Mouse (Mus musculus): Measurements from ENCODE around the gene Snai1.

Snai1 gene

DNA sequence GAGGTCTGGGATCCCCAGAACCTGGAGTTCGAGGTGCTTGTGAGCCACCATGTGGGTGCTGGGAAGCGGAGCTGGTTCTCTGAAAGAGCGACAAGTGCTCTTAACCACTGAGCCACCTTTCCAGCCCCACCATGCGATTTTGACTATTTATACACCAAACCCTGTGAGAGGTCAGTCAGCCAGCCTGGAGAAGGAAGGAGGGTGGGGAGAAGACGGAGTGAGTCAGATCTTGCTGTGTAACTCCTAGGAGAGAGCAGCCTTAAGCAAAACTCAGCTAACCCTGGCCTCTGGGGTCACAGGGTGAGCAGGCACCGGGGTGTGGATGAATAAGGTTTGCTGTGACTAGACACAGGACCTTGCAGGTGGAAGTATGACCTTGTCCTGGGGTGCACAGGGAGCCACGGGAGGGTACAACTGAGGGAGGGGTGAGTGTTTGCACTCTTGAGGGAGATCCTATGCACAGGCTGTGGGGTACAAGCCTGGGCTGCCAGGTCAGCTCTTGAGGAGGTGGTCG lies 12.4 kb downstream of the Snai1 start:
- DNase-seq (ENCODE audit: low spot score) = no peak

DNA sequence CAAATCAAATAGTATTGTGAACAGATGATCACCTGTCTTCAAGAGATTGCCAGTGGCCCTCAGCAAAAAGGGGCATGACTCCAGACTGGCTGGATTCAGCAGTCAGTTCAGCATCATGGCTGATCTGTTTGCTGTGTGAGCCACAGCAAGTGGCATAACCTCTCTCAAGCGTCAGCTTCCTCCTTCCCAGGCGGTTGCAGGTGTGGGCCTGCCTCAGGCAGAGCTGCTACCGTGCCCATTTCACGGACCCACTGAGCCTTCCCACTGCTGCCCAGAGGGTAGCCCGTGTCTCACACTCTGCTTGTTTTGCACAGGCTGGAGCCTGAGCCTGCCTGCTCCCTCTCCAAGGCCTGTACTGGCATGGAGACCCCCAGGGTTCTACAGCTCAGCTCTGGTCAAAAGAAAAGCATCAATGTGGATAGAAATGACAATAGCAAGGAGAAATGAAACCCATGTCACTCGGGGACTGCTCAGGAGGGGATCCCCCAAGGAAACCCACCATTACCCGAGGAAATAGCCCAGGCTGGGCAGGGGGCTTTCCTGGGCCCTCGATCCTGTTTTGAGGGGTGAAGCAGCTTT lies 13.4 kb downstream of the Snai1 start:
- DNase-seq (ENCODE audit: low spot score) = no peak

DNA sequence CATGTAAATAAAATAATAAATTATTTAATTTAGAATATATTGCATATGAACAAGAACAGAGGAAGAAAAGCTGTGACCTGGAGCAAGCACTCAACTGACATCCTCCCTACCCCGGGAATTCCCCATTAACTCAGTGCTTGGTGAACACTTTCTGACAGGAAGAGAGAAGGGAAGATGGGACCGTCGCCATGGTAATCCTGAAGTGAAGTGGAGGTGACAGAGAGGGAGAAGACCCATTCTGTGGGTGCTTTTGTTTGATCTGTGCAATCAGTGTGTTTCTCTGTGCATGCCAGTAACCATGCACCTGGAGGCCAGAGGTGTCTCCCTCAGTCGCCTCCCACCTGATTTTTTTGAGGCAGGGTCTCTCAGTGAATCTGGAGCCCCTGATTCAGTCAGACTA lies 14.3 kb downstream of the Snai1 start:
- no peak for DNase-seq (ENCODE audit: low spot score)

DNA sequence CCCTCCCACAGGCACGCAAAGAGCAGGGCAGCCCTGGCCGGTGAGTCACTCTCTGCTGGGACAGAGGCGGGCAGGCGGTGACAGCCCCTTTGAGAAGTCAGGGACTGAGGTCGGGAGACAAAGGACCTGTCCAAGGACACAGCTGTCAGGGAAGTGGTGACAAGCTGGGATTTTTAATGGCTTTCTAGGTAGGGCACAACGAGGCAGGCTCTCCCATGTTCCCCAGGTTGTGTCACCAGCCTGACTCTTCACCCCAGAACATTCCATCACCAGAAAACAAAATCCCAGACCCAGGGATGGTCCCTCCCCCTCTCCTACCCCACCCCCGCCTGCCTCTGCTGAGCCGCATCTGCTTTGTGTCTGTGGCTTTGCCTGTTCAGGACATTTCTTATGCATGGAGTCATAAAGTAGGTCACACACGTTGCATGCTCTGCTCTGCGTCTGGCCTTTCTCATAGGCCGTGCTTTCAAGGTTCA lies 15.0 kb downstream of the Snai1 start:
- no peak for DNase-seq (ENCODE audit: low spot score)

DNA sequence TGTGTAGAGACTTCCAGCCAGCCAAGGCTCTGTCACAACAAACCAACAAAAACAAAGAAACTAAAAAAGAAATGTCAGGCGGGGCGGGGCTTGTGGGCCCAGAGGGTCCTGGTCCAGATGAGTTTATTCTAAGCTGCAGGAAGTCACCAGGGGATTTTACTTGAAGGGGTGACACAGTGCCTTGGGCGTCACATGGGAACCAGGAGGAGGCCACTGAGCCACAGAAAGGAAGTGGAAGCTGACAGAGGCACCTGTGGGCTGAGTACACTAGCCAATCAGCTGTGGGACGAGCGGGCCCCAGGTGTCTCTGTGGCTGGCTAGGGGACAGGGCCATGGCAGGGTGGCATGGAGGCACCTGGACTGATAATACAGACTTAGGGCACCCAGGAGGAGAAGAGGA lies 17.8 kb downstream of the Snai1 start:
- DNase-seq (ENCODE audit: low spot score) = no peak

DNA sequence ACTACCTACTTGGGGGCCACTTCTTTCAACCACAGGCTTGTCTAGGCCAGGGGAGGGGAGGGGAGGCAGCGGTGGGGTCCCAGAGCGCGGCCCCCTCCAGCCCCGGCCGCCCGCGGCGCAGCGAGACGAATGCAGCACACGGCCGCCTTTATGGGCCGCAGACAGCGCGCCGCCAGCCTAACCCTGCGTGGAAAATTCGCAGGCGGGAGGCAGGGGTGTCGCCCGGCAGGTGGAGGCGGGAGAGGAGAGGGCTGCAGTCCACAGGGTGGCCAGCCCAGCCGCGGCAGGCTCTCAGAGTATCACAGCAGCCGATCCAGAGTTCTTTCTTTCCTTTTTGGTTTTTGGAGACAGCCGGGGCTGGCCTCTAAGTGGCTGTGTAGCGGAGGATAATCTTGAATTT lies 21.4 kb downstream of the Snai1 start:
- no peak for DNase-seq (ENCODE audit: low spot score)

DNA sequence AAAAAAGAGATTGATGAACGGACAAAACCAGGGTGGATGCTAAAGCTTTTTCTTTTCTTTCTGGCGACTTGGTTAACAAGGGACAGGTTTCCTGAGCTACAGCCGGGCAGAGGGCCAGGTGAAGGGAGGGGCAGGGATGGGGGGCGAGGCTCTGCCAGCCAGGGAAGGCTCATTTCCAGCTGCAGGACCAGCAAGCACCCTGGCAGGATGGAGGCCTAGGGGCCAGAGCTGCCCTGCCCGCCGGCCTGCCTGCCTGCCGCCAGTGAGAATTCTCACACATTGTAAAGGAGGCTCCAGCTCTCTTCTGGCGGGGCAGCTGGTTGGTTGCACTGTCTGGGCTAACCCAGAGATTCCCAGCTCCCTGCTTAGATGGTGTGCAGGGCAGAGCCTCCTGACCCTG lies 24.1 kb downstream of the Snai1 start:
- DNase-seq (ENCODE audit: low spot score) = no peak

DNA sequence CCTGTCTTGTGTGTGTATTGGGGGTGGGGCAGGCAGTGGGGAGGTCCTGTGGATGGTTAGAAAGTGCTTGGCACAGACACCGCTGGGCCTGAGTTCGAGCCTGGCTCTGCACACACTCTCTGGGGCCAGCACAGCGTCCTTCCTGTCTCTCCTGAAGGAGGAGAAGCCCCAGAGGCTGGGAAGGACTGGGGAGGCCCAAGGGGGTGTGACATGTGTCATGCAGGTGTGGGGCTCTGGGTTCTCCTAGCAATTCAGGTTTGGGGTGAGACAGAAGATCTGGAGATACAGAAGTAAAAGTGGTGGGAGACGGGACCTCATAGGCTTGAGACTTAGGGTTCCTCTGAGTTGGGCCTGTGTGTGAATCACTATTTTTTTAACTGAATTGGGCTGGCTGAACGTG lies 25.0 kb downstream of the Snai1 start:
- no peak for DNase-seq (ENCODE audit: low spot score)

DNA sequence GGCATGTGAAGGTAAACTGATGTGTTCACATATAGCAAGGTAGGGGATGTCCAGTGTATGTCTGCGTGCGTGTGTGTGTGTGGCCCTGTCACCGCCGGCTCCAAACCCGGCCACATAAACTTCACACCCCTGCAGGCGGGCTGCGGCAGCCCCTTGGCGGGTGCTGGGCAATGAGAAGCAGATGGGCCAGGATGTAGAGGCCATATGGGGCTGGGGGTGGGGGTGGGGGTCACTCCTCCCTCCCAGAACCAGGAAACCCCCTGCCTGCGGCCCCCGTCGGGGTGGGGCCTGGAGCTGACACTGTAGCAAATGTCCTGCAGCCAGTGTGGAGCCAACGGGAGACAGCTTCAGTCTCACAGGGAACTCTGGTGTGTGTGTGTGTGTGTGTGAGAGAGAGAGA lies 25.7 kb downstream of the Snai1 start:
- no peak for DNase-seq (ENCODE audit: low spot score)

DNA sequence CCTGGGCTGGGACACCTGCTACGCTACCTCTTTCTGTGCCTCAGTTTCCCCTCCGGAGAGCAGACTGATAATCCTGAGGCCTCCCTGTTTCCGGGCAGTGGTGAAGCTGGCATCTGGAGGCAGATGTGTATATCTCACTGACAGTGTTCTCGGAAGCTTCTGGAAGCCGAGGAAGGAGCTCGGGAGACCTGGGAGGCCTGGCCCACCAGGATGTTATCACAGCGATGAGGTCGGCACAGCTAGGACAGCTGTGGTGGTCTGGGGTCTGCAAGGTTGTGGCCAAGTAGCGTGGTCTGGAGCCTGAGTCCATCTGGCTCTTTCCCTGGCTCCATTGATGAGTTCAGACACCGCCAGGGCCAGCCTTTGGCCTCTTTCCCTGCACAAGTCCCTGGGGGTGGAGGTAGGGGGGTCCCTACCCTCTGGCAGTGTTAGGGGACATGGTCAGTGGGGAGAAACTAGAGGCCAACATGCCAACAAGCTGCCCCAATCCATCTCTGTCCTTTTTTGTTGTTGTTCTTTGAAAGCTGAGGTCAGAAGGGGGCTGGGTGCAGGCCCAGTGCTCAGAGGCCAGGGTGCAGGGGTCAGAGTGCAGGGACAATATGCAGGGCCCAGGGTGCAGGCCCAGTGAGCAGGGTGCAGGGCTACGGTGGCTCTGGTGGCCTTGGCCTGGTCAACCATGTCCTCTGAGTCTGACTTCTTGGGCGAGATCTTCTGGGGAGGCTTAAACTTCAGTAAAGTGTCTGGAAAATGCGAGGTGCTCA lies 26.7 kb downstream of the Snai1 start:
- DNase-seq (ENCODE audit: low spot score) = no peak

DNA sequence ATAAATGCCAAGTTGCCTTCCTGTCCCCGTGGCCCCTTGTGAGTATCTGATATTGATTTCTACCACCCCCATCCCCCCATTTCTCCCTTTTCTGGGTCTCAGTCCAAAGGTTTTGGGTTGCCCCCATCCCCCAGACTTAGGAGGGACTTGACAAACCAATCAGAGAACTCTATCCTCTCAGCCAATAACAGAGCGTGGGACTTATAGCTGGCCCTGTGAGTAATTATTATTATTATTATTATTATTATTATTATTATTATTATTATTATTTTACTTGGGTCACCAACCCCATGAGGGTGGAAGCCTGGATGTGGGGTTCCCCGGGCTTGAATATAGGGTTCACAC lies 27.3 kb downstream of the Snai1 start:
- DNase-seq (ENCODE audit: low spot score) = no peak

DNA sequence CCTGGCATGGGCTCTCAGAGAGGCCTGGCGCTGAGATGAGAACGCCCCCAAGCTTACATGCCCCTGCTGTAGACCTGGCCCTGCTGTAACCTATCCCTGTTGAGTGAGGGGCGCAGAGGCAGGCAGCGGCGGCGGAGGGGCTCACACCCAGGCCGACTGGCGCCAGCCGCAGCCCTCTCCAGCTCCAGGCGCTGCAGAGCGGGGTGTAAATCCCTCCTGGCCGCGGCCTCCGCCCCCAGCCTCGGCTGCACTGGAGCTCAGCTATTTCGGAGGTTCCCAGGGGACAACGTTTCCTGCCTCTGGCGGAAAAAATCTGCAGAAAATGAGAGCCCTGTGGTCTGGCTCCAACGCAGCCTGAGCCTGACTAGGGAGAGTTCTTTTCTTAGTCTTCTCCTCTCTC lies 27.7 kb downstream of the Snai1 start:
- no peak for DNase-seq (ENCODE audit: low spot score)

DNA sequence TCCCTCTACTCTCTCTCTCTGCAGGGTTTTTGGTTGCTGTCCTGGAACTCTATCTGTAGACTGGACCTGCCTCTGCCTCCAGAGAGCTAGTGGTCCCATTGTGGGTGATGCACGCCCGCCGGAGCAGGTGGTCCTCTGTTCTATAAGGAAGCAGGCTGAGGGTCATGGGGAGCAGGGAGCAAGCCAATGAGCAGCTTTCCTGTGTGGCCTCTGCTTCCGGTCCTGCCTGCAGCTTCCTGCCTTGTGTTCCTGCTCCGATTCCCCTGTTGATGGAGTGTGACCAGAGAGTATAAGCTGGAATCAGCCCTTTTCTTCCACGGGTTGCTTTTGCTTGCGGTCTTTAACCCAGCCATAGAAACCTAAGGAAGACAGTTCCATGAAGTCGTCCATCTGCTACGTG lies 30.1 kb downstream of the Snai1 start:
- no peak for DNase-seq (ENCODE audit: low spot score)

DNA sequence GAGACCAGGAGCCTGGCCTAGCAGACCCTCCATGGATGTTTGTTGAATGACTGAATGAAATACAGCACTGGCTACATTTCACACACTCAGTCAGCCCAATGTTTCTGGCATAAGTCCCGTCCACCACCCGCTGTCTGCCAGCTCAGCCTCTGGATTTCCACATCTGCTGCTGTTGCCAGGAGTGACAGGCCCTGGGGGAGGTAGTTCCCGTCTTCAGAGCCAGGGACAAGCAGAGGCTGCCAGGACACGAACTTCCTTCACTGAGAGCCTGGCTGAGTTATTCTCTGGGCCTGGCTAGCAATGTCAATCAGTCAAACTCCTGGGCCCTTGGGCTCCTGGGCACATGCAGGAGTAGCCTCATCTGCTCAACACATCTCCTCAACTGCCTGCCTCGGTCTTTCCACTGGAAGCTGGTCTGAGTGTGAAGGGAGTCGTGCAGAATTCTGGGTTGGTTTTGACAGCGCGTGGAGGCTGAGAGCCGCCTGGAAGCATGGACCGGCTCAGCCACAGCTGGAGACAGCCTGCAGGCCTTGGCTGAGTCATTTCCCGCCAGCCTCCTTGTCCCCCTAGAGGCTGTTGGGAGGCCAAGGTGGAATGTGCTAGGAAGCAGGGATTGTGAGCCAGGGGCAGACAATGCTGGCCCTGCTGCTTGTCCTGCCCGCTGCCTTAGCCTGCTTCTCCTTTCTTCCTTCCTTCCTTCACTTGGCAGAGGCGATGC lies 32.1 kb downstream of the Snai1 start:
- DNase-seq (ENCODE audit: low spot score) = no peak

DNA sequence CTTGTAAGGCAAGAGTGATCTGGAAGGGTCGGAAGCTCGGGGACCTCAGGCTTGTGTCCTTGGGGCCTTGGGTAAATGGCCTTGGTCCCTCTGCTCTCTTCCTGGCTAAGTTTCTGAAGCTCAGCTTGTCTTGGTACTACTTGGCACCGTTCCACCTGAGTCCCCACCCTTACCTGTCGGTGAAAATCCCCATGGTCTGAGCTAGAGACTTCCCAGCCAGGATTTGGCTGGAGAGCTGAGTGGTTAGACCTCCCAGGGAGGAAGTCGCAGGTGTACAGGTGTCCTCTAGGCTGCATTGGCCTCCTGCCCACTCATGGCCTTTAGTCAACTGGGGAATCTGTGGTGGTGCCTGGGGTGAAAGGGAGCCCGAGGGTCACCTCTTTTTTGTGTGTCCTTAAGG lies 32.8 kb downstream of the Snai1 start:
- no peak for DNase-seq (ENCODE audit: low spot score)

DNA sequence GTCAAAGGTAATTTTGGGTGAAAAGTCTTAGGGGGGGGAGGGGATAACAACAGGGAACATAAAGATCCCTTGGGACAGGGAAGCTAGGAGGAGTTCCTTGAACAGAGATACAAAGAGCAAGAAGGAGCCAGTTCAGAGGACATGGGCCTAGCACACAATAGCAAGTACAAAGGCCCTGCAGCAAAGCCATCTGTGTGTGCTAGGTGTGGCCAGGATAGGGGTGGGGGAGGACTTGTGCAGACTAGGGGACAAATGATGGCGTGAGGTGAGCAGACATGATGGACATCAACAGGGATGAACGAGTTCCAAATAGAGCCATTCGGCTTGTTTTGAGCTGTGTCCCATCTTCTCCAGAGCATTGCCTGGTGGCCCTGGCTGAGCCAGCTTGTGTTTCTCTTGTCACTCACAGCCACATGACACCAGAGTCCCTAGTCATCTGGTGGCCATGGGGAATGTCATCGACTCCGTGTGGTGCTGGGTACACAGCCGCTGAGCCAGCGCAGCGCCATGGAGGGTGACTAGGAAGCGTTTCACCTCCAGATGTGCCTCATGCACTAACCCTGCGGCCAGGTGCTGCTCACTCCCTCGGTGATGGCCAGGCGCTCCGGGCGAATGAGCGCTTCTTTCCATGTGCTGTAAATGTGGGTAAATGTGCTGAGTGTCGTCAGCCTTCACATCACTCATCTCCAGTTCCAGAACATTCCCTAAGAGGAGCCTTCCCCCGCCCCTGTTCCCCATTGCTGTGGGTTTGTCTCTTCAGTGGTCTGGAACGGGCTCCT lies 33.6 kb downstream of the Snai1 start:
- no peak for DNase-seq (ENCODE audit: low spot score)

DNA sequence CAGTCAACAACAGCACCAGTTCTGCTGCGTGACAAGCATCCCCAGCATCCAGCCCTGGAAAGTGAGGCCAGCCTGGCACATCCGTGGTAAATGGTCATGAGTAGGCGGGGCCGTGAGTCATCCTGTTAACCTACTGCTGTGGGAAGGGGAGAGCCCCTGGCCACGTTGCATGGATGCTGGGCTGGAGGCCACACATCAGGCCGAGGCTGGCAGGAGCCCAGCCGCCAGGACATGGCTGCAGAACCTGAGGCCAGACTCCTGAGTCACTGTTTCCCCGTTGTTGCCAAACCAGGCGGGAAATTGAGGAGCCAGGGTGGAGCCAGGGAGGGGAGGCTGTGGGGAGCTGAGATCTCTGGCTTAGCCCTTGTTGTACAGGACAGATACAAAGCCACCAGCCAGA lies 36.8 kb downstream of the Snai1 start:
- DNase-seq (ENCODE audit: low spot score) = no peak

DNA sequence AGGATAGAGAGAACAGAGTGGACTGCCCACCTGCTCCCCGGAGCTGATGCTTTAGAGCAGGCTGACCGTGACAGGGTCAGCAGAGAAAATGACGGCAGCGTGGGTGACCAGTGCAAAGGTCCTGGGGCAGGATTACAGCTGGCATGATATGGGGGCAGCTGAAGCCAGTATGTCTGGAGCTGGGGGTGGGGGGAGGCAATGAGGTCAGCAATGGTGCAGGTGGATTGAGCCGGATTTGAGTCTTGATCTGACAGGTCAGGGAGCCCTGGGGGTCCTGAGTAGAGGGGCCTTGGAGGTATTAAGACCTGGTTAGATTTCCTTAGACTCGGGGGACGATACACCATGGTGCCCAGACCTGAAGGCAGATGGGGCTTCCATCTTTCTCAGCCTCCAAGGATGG lies 37.6 kb downstream of the Snai1 start:
- DNase-seq (ENCODE audit: low spot score) = no peak

DNA sequence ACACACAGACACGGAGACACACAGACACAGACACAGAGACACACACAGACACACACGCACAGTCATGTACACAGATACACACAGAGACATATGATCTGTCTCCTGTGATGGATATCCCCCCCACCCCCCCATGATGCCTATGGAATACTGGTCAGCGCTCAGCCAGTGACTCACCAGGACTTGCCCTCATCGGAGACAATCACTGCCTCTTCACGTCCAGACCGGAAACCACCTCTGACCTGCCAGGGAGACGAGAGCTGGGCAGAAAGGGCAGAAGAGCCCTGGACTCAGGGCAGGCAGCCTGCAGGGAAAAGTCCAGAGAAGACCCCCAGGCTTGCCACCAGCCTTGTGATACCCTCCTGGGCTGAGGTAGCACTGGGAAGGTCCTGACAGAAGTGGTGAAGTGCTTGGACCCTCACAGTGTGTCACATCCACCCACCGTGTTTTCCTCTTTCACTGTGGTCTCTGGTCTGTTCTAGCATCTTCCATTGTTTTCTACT lies 38.2 kb downstream of the Snai1 start:
- DNase-seq (ENCODE audit: low spot score) = no peak

DNA sequence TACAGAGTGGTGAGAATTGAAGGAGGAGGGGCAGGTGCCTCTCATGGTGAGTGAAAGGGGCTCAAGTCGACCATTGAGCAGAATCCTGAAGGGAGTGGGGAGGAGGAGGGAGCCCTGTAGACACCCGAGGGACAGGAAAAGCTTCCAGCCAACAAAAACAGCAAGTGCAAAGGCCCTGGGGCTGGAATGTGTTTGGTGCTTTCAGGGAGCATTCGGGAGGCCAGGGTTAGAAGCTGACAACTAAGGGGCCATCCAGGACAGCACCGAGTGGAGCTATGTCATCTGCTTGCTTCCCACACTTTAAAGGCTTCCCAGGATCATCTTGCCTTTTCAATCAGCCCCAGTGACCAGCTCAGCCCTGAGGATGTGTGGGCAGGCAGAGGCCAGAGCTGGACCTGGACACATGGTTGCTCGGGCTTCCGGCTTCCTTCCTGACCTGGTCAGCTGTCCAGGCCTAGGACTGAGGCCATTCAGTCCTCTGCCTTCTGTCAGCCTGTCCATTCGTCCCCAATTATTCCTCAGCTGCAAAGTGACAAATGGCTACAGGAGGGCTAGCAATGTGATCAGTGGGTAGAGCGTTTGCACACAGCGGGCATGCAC lies 39.3 kb downstream of the Snai1 start:
- no peak for DNase-seq (ENCODE audit: low spot score)

DNA sequence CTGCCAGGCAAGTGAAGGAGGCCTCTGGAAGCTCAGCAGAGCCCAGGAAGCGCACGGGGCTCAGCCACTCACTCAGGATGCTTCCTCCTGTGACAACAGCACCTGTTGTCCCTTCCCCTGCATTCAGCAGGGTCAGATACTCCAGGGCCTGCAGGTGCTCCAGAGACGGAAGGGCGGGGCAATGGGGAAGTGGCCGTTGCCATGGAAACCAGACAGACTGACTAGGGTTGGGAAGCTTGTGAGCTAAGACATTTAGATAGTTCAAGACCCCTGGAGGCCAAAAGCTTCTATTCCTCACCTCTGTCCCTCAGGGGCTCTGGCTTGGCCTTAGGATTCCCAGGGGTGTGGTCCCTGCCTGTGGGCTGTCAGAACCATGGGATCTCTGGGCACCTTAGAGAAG lies 40.5 kb downstream of the Snai1 start:
- DNase-seq (ENCODE audit: low spot score) = no peak
